Mouse (Mus musculus) gastrocnemius, postnatal 36 days (tissue): ENCODE results near the gene Lrp4. TPM values are rescaled to one million over a fixed set of nuclear protein-coding genes. Genes with fewer than 3 reads are reported as not detected.

Experiments used
- DNase-seq, 2 experiments: peaks; one replicate each; pipeline ENCODE4 v3.0.0; 2022
- intact Hi-C: fragments of 180-260 bp; cut with DNase I; formaldehyde crosslinking; loops from one replicate; pipeline ENCODE4 v1.15.1; 2025
- total RNA-seq, 2 experiments: library from RNA; stranded (reverse); gene quantifications; 2 replicates each; pipeline ENCODE4 v1.2.3; 2021

Lrp4 gene
- total RNA-seq, 2 experiments from 2014 or later, result 7.2 to 7.3 TPM

DNA sequence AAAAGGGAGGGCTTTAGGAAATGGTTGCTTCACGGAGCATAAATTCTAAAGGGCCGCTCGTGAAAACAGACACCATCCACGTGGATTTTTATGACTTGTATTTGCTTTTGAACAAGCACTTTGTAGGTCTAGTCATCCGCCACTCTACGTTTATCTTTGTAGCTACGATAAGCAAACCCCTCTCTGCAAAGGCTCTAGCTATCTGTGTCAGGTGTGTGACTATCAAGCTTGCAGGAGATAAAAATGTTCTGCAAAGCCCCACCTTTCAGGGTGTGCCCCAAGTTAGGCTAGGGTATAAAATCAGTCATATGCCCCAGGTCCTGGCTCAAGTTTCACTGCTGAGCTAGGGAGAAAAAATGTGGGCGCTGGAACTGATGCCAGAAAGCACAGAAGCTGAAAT lies 4.7 kb upstream of the Lrp4 start:
- intact Hi-C loops, result no loop called here
- DNase-seq, result no peak

- intact Hi-C loops, result no loop called here
- DNase-seq, result no peak
Measured at GRCm38 (mm10) chr2:91453231-91454075, 3.9 kb upstream of the Lrp4 start.

DNA sequence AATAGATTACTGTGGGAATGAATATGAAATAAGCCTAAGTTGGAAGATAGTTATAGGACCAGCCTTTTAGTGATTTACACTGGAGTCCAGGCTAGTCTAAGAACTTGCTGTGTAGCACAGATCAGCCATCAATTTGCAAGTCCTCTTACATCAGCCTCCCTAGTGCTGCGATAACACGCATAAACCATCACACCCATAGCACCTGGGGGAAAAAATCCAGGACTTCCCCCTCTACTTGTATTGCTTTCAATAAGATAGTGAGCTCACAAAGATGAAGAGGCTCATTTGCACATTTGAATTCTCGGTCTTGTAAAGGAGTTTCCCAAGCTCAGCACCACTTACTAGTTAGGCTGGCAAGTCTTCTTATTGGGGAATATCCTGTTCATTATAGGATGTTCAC lies 2.9 kb upstream of the Lrp4 start:
- no peak for DNase-seq
- intact Hi-C loops, result no loop called here

- no peak for DNase-seq
- intact Hi-C loops, result no loop called here
Measured at GRCm38 (mm10) chr2:91455826-91456225, 1.5 kb upstream of the Lrp4 start.

DNA sequence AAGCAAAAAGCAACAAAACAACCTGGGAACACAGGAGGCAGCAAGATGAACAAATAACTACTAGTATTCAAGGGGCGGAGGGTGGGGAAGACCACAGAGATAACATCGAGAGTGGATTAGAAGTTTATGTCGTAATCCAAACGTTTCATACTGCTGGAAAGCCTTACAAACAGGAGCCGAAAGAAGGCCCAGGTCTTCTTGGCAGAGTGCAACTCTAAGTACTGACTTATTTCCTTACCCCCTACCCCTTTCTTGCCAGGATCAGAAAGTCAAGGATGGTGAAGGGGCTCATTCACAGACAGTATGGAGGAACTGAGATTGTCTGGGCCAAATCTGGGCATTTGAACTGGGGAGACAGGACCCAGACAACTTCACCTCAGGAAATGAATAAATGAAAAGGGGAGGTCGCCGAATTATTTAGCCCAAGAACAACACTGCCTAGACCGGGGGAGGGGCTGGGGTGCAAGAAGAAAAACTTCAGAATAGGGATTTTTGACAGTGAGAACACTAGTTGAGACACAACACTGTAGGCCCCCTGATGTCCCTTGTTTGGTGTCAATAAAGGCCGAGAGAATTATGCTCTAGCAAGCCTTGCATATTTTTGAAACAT lies 715 bp upstream of the Lrp4 start:
- intact Hi-C loops, result no loop called here
- no peak for DNase-seq

DNA sequence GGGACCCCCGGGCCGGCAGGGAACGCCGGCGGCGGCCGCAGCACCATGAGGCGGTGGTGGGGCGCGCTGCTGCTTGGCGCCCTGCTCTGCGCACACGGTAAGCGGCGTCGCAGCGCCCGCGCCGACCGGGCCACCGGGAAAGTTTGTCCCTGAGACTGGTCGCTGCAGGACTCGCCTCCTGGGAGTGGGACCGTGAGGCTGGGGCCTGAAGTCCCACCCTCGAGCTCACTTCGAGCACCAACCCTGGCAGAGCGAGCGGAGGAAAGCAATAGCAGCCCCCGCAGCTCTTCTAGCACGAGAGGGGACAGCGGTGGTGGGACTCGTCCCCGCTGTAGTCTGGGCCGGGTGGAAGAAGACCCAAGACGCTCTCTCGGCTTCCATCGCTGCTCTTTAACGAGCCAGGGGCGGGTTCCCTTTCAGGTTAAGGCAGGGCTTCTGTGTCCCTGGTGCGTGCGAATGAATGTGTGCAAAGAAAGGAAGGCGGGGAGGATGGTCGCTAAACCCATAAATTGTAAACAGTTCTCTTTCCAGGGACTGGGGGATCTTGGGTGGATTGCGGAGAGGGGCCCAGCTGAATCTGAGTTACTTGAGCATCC lies 443 bp downstream of the Lrp4 start:
- intact Hi-C loops, result loop anchor here (2.0 kb wide), 1 partner anchor 23 kb away; no protein-coding TSS in a partner anchor
- DNase-seq, result peak in 1 of 2 experiments; percentile 47

DNA sequence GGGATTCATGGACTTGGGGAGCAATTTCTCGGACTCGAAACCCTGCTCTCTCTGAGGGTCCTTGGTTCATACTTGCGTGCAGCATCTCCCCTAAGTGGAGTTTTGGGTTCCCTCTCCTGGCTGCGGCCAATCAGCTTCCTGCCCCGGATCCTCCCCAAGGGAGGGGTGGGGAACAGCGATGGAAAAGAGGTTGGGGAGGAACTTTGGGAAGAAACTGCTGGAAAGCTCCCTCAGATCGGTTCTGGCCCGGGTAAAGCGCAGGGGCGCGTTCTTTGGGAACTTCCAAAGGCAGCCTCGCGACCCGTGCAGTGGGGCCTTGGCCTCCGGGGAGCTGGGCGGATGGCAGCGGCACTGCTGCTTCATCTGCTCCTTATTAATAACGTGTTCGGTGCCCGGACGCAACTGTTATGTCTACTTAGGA lies 951 bp downstream of the Lrp4 start:
- intact Hi-C loops, result loop anchor here (2.0 kb wide), 1 partner anchor 23 kb away; no protein-coding TSS in a partner anchor
- peak; percentile 37 to 49 for DNase-seq

GRCm38 (mm10) chr2:91458673-91459391 lies 1.5 kb downstream of the Lrp4 start:
- no peak for DNase-seq
- intact Hi-C loops, result loop anchor here (2.0 kb wide), 1 partner anchor 22 kb away; no protein-coding TSS in a partner anchor

DNA sequence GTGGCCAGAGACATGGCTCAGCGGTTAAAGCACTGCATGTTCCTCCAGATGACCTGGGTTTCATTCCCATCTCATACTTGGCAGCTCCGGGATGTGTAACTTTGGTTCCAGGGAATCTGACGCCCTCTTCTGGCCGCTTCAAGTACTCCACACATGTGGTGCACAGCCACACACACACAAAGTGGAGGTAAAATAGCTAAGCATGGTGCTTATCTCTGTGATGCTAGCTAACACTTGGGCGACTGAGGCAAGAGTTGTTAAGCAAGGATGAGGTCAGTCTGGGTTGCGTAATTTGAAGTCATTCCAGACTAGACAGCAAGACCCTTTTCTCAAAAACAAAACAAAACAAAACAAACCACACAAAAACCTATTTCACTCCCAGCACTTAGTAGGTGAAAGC lies 2.8 kb downstream of the Lrp4 start:
- intact Hi-C loops, result no loop called here

GRCm38 (mm10) chr2:91460771-91461170 lies 3.5 kb downstream of the Lrp4 start:
- DNase-seq, result peak in 1 of 2 experiments; percentile 40
- intact Hi-C loops, result no loop called here

More for the DNA sequence above, 2.8 kb downstream of the Lrp4 start:
- DNase-seq, result no peak

GRCm38 (mm10) chr2:91461341-91461740 lies 4.0 kb downstream of the Lrp4 start:
- no peak for DNase-seq
- intact Hi-C loops, result no loop called here

- intact Hi-C loops, result no loop called here
- no peak for DNase-seq
Measured at GRCm38 (mm10) chr2:91462196-91462595, 4.9 kb downstream of the Lrp4 start.

DNA sequence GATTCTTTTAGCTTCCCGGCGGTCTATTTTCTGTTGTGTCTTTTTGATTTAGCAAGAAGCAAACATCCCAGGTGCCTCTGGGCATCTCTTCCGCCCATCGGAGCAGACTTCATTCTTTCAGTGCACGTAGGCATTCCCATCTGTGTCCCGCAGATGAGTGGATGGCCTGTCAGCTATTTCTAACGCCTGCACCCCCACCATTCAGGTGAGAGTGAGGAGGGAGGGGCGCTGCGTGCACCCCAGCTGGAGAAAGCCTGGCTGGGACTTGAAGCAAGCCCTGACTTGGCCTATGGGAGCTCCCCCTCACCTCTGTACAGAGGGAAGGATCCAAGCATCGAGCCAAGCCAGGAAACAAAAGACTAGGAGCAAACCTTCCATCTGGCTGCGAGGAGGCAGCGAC lies 5.4 kb downstream of the Lrp4 start:
- no peak for DNase-seq
- intact Hi-C loops, result no loop called here

DNA sequence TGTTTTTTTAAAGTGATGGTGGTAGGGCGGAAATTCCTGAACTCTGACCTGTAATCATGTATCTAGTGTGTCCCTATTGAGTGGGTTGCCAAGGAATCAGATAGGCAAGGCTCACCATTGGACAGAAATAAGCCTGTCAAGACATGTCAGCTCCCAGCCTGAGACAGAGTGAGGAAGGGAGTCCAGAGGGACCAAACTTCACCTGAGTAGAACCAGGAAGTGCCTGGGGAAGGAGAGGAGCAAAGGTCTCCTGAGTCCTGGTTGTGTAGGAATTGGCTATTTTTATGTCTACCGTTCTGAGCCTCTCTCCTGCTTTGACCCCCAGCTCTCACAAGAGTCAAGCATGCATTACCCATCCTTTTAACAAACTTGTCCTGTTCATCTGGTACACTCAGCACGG lies 8.6 kb downstream of the Lrp4 start:
- no peak for DNase-seq
- intact Hi-C loops, result no loop called here

DNA sequence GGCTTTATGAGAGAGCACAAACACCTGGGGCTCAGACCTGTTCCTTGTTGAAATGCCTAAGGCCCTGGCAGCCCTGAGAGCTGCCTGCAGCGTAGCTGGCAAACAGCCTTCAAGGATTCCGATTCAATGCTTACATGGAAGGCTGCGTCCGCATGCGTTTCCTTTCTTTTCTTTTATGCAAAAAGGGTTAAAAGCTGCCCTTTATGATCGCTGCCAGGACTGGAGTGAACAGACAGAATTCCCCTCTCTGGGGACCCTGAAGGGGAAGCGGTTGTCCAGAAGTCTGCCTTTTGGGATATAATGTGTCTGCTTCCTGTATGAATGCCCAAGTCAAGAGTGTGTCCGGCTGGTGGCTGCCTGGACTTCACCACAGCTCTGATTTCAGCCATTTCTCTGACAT lies 10.3 kb downstream of the Lrp4 start:
- intact Hi-C loops, result no loop called here
- no peak for DNase-seq

DNA sequence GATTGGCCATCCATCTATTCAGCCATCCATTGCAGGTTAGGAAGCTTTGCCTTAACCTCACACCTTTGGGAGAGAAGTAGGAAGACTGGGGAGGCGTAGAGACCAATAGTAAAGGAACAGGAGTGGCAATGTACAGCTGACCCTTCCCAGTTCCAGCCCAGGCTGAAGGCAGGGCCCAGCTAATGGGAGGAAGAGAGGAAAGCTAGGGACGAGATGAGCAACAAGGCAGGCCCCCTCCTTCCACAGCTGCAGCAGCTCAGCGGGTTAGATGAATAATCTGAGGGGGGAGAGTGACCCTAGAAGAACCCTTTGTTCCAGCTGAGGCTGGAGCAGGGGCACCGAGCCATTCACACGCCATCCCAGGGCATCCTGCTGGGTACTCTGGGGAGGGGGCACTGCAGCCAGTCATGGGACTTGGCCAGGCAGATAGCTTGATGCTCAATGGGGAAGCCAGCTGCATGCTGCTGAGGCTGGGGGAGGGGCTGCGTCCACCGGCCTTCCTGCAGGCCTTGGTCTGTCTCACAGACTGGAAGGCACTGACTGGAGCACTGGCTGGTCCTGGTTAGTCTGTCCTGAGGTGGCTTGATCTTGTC lies 12.8 kb downstream of the Lrp4 start:
- no peak for DNase-seq
- intact Hi-C loops, result no loop called here

- intact Hi-C loops, result no loop called here
- DNase-seq, result no peak
Measured at GRCm38 (mm10) chr2:91474358-91474757, 17.0 kb downstream of the Lrp4 start.

DNA sequence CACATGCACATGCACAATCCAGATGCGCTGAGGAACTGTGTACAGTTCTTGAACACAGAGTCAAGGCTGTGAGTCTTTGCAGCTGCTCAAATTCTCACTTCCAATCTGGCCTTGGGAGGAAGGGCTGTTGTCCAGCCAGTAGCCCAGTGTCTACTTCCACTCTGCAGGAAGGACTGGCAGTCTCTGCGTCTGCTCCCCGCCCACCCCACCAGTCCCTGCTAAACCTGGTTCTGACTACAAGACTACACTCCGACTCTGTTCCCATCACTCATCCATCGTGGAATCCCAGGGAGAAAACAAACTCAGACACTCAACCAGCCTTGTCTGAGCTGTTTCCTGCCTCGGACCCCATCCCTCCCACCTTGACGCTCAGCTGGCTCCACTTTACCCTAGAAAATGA lies 18.5 kb downstream of the Lrp4 start:
- DNase-seq, result no peak
- intact Hi-C loops, result no loop called here

DNA sequence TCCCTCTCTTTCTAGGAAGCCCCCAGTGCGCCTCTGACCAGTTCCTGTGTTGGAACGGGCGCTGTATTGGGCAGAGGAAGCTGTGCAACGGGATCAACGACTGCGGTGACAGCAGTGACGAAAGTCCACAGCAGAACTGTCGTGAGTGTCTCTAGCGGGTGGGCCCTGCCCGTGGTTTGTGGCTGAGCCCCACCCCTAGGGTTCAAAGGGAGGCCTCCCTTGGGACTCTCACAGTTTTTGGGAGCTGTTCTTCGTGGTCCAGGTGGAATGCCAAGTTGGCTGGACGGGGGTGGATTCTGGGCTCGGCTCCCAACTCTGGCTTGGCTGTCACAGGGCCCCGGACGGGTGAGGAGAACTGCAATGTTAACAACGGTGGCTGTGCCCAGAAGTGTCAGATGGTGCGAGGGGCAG lies 18.9 kb downstream of the Lrp4 start:
- peak; percentile 44 to 51 for DNase-seq
- intact Hi-C loops, result no loop called here

DNA sequence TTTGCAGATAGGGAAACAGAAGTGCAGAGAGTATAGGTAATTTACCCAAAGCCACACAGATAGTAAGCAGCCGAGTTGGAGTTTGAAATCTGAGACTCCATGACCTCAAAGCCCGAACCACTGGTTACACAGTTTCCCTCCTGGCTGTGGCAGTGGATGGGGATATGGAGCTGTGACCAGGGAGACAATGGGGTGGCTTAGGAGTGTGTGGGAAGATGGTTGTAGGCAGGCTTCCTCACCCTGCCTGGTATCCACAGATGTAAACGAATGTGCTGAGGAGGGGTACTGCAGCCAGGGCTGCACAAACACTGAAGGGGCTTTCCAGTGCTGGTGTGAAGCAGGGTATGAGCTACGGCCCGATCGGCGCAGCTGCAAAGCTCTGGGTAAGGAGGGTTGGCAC lies 19.5 kb downstream of the Lrp4 start:
- intact Hi-C loops, result no loop called here

More for the DNA sequence above, 19.5 kb downstream of the Lrp4 start:
- no peak for DNase-seq
